Mouse (Mus musculus) heart, embryonic 15.5 days (tissue): Measurements from ENCODE around the gene 5730507C01Rik. TPM values are rescaled to one million over a fixed set of nuclear protein-coding genes. Genes with fewer than 3 reads are reported as not detected.
"Not testable (repeated sequence)": the region's sequence is repeated elsewhere in the genome, so short reads cannot be mapped to it uniquely, and the experiment has no call there.

Source experiments
- ATAC-seq: fragments of 200-750 bp; cut with Nextera tagmentation; replicated peaks from 2 replicates; pipeline ENCODE4 v1.8.0; 2017; ENCODE audit warnings: low read depth, moderate TSS enrichment; ENCODE audit not compliant: insufficient number of reproducible peaks, insufficient read depth, low FRiP score
- H3K27ac ChIP-seq: fragments of 300-500 bp; sonication (generic); 2 replicates; pipeline ENCODE4 v1.5.1; 2015; ENCODE audit warnings: mild to moderate bottlenecking, inconsistent platforms
- H3K27me3 ChIP-seq: fragments of 300-500 bp; sonication (generic); 2 replicates; pipeline ENCODE4 v1.6.1; 2015; ENCODE audit warnings: inconsistent platforms
- H3K36me3 ChIP-seq: fragments of 300-500 bp; sonication (generic); 2 replicates; pipeline ENCODE4 v1.6.1; 2015; ENCODE audit warnings: mild to moderate bottlenecking, inconsistent platforms
- H3K4me1 ChIP-seq: fragments of 300-500 bp; sonication (generic); replicated peaks from 2 replicates; pipeline ENCODE4 v1.6.1; 2015; ENCODE audit warnings: inconsistent platforms
- H3K4me2 ChIP-seq: fragments of 300-500 bp; sonication (generic); 2 replicates; pipeline ENCODE4 v1.6.1; 2015; ENCODE audit warnings: inconsistent platforms, mild to moderate bottlenecking, moderate library complexity
- H3K4me3 ChIP-seq: fragments of 300-500 bp; sonication (generic); 2 replicates; pipeline ENCODE4 v1.5.1; 2015; ENCODE audit warnings: mild to moderate bottlenecking, inconsistent platforms
- H3K9ac ChIP-seq: fragments of 300-500 bp; sonication (generic); 2 replicates; pipeline ENCODE4 v1.6.1; 2015; ENCODE audit warnings: mild to moderate bottlenecking, inconsistent platforms
- H3K9me3 ChIP-seq: fragments of 300-500 bp; sonication (generic); replicated peaks from 2 replicates; pipeline ENCODE4 v1.6.1; 2016; ENCODE audit warnings: inconsistent platforms
- WGBS: fragments of 180-500 bp; shearing (Covaris S2); methylation state at CpG from one replicate; pipeline ENCODE4 v1.1.7; 2015; ENCODE audit warnings: mixed read lengths; 5-methylcytosine and 5-hydroxymethylcytosine counted together
- polyA plus RNA-seq: library from polyadenylated mRNA; unstranded; fragments of >200 nt; fragmentation: Nextera tagmentation; extraction: Ambion mirVana; gene quantifications from 2 replicates; pipeline ENCODE4 v1.2.1, GENCODE M21; 2015

The 5730507C01Rik gene
- polyA plus RNA-seq: 0.60 and 0.80 TPM in 2 replicates

DNA sequence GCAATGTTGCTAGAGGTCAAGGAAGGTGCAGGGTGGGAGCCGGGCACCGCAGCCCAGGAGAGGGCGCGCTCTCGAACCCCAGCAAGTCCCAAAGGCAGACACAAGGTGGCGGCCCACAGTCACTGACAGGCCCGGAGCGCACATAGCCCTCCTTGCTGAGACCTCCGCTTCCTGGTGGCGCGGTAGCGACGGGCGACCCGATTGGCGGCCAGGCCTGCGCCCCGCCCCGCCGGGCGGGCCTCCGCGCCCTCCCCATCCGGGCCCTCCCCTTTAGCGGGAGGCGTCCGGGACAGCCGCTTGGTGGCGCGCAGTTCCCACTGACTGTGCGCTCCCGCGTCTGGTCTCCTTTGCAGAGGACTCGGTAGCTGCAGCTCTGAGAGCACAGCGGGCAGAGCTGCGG lies at the start of gene 5730507C01Rik:
5730507C01Rik (plus strand) TSS at position 340 of the 400 bp plus-strand sequence.
- H3K27me3 ChIP-seq: no peaks in the 10 kb centered on the region
- no peak within 1 kb of the TSS for H3K27ac ChIP-seq
- no peak within 1 kb of the TSS for H3K9ac ChIP-seq
- H3K4me3 ChIP-seq: peak within 1 kb of the TSS; percentile 40
- ATAC-seq: 0 out of 2 replicates have a peak, but pooled peaks have one; percentile 43
- no peaks in the 10 kb centered on the region for H3K4me1 ChIP-seq
- H3K36me3 ChIP-seq: no peaks in the 10 kb centered on the region
- 5% methylated on average over 36 of the region's 36 CpGs for WGBS
- H3K4me2 ChIP-seq: peak within 1 kb of the TSS; percentile 51
- no peaks in the 10 kb centered on the region for H3K9me3 ChIP-seq

DNA sequence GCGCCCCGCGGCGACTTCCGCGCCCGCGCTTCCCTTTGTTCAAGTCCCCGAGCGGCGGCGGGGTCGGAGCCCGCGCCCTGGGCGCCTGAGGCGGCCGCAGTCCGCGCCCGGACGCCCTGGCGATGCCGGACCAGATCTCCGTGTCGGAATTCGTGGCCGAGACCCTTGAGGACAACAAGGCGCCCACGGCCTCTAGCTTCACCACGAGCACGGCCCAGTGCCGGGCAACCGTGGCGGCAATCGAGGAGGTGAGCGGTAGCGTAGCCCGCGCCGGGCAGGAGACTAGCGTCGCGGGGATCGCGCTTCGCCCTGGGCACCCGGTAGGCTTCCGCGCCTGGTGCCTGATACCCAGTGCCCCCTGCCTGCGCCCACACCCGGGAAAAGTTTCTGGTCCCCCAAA lies 306 bp downstream of the 5730507C01Rik start:
- Histone ChIP-seq H3K4me2 (peak overlapping the region; percentile 51), H3K4me3 (peak overlapping the region; percentile 40)
- not testable (repeated sequence) for H3K36me3 ChIP-seq, H3K9me3 ChIP-seq, H3K9ac ChIP-seq, H3K27me3 ChIP-seq, H3K27ac ChIP-seq, H3K4me1 ChIP-seq, ATAC-seq
- 4% methylated on average over 50 of the region's 52 CpGs for WGBS

DNA sequence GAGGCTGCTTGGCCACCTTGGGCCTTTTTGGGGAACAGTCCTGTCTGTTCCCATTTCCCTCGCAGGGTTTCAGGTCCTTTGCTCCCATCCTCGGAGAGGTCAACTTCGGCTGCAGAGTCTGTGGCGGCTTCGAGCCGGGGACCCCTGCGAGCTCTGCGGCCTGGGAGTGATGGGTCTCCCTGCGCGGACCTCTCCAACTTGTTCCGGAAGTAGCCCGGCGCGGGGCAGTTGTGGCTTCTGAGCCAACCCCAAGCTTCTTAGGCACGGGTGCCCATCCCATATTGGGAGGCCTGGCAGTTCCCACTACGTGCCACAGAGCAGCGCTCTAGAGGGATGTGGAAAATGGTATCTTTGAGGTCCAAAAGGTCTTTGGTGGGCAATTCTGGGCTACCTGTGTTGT lies 767 bp downstream of the 5730507C01Rik start:
- not testable (repeated sequence) for H3K4me1 ChIP-seq, H3K27ac ChIP-seq, H3K9me3 ChIP-seq, H3K36me3 ChIP-seq, H3K9ac ChIP-seq, H3K27me3 ChIP-seq, ATAC-seq
- Histone ChIP-seq H3K4me2 (peak overlapping the region; percentile 51), H3K4me3 (peak overlapping the region; percentile 40)
- WGBS: 13% methylated on average over 17 of the region's 17 CpGs
